ENCODE assay signal across 17 mouse cellular contexts in the genomic region with DNA sequence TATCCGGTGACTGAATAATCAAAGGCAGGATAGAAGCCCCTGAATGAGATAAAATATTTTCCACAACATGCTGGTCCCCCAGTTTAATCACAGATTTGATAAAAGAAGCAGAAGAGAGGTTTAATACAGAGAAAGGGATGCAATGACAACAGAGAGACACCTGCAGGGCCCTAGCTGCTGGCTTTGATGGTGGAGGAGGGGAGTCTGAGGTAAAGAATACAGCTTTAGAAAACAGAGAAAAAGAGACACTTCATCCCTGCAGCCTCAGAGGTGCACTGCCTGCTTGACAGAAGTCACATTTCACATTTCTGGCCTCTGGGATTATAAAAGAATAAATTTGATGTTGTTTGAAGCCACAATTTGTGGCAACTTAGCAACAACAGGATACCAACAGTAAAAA.
"Had no signal": no experiment of that assay in that cellular context is flagged by ENCODE, and none has a peak within 500 bp of the region (broad histone marks: within the 10 kb centered on the region; RNA-seq: fewer than 3 reads in every experiment).

No protein-coding gene starts in this region.

- H3K36me3 ChIP-seq: midbrain, embryonic 10.5 days; midbrain, embryonic 15.5 days; neural tube, embryonic 13.5 days; neural tube, embryonic 15.5 days had no signal

- H3K9me3 ChIP-seq: midbrain, embryonic 10.5 days; midbrain, embryonic 15.5 days; neural tube, embryonic 13.5 days; neural tube, embryonic 15.5 days had no signal

- DNase-seq: lung, adult 18-20 months; lung, embryonic 14.5 days; lung, postnatal 10 days; lung, postnatal 4 days; retina, postnatal 1 day; right cerebral cortex, adult 18-20 months; right cerebral cortex, postnatal 25 days; right cerebral cortex, postnatal 4 days; spleen, adult 18-20 months; thymus, adult 18-20 months; thymus, postnatal 14 days; thymus, postnatal 36 days had no signal

- H3K27ac ChIP-seq: midbrain, embryonic 10.5 days; midbrain, embryonic 15.5 days; neural tube, embryonic 13.5 days; neural tube, embryonic 15.5 days had no signal

- H3K4me3 ChIP-seq: midbrain, embryonic 10.5 days; midbrain, embryonic 15.5 days; myocyte; neural tube, embryonic 13.5 days; neural tube, embryonic 15.5 days had no signal

- H3K27me3 ChIP-seq: midbrain, embryonic 15.5 days; neural tube, embryonic 13.5 days; neural tube, embryonic 15.5 days had no signal

- H3K4me1 ChIP-seq: midbrain, embryonic 10.5 days; midbrain, embryonic 15.5 days; neural tube, embryonic 13.5 days; neural tube, embryonic 15.5 days had no signal

- ATAC-seq: midbrain, embryonic 15.5 days had no signal

- H3K4me2 ChIP-seq: lung, embryonic 14.5 days; midbrain, embryonic 15.5 days; neural tube, embryonic 13.5 days; neural tube, embryonic 15.5 days had no signal

- H3K9ac ChIP-seq: lung, embryonic 14.5 days; midbrain, embryonic 15.5 days; neural tube, embryonic 13.5 days; neural tube, embryonic 15.5 days had no signal
